Mouse (Mus musculus): ENCODE results near the gene Inpp4a. TPM values are rescaled to one million over a fixed set of nuclear protein-coding genes. Genes with fewer than 3 reads are reported as not detected.

Gene Inpp4a
- total RNA-seq, 2 experiments from 2014 or later = 16.8 to 17.8 TPM

- no peak for DNase-seq
Measured at GRCm38 (mm10) chr1:37457546-37457945, 157.9 kb downstream of the Inpp4a start.

More at GRCm38 (mm10) chr1:37457546-37457945, 157.9 kb downstream of the Inpp4a start:
- intact Hi-C loops (cut with DNase I; ENCODE audit: low total_unique reads) = no loop called here

Other genes starting within 250 kb of the Inpp4a start
- gene Cnga3, start 85.4 kb upstream of the Inpp4a start, total RNA-seq (2021) = under 1 TPM; 0.51 to 0.92 TPM
- 100 to 1,000 TPM; 106 to 107 TPM for gene Coa5, start 130.2 kb downstream of the Inpp4a start, total RNA-seq (2021)
- gene Unc50, start 130.3 kb downstream of the Inpp4a start, total RNA-seq (2021) = 10 to 100 TPM; 19.7 to 20.2 TPM
- 1 to 10 TPM; 5.1 to 8.5 TPM for gene Mgat4a, start 241.2 kb downstream of the Inpp4a start, total RNA-seq (2021)